Mouse (Mus musculus): ENCODE results near the gene Sez6. TPM values are rescaled to one million over a fixed set of nuclear protein-coding genes. Genes with fewer than 3 reads are reported as not detected.

Sez6 gene
- polyA plus RNA-seq, 1 experiment from 2014 or later, result 0.80 TPM

DNA sequence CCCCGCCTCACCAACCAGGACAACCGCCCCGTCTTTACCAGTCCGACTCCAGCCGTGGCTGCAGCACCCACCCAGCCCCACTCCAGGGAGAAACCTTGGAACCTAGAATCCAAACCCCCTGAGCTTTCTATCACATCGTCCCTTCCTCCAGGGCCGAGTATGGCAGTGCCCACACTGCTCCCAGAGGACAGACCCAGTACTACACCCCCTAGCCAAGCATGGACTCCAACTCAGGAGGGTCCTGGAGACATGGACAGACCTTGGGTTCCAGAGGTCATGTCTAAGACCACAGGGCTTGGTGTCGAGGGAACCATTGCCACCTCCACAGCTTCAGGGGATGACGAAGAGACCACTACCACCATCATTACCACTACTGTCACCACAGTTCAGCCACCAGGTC is 23.1 kb downstream of the Sez6 start:
- H3K4me1 ChIP-seq (replicated peaks; ENCODE audit: control insufficient read depth, insufficient read depth, low read length), result no peaks in the 10 kb centered on the region
- 44% methylated on average over 9 of the region's 9 CpGs for WGBS
- peaks cover 8% of the 10 kb centered on the region; the same call in 1 of the 2 replicates for H3K27me3 ChIP-seq (replicated peaks; ENCODE audit: control insufficient read depth, insufficient read depth, low read length)
- no peak overlapping the region for H3K27ac ChIP-seq (ENCODE audit: low read depth, low read length)
- ATAC-seq, result no peak
- no peaks in the 10 kb centered on the region for H3K9me3 ChIP-seq (ENCODE audit: control insufficient read depth)
- no peak overlapping the region for H3K4me2 ChIP-seq (replicated peaks; ENCODE audit: low read depth)
- H3K4me3 ChIP-seq (ENCODE audit: low read depth, low read length), result no peak overlapping the region
- no peaks in the 10 kb centered on the region for H3K36me3 ChIP-seq (ENCODE audit: control insufficient read depth, insufficient read depth)
- peak; percentile 79 for TF ChIP-seq CTCF (IDR thresholded peaks at IDR 0.05; ENCODE audit: low read depth)
- H3K9ac ChIP-seq (ENCODE audit: low read depth, low read length), result no peak overlapping the region

DNA sequence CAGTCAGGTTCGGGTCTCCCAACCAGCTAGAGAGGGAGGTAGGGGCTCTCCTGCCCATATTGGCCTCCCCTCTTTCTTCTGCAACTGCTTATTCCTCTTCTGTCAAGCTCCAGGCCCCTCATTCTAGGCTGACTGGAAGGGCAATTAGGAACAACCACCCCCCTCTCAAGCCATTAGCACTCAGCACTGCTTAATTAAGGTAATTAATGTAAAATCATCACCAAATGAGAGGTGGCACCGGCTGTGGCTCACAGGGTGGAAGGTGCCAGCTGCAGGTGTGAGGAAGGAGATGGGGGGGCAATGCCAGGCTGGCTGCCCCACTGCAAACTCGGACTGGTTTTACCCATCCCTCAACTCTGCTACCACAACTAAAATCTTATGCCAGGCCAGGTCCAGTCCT is 25.8 kb downstream of the Sez6 start:
- WGBS, result 67% methylated on average over 3 of the region's 3 CpGs
- Histone ChIP-seq H3K4me3 (ENCODE audit: low read depth, low read length) (no peak overlapping the region), H3K4me2 (replicated peaks; ENCODE audit: low read depth) (no peak overlapping the region), H3K27me3 (replicated peaks; ENCODE audit: control insufficient read depth, insufficient read depth, low read length) (peaks cover under 1% of the 10 kb centered on the region; the same call in 1 of the 2 replicates), H3K27ac (ENCODE audit: low read depth, low read length) (no peak overlapping the region), H3K9me3 (ENCODE audit: control insufficient read depth) (no peaks in the 10 kb centered on the region), H3K4me1 (replicated peaks; ENCODE audit: control insufficient read depth, insufficient read depth, low read length) (no peaks in the 10 kb centered on the region), H3K36me3 (ENCODE audit: control insufficient read depth, insufficient read depth) (no peaks in the 10 kb centered on the region), H3K9ac (ENCODE audit: low read depth, low read length) (no peak overlapping the region)
- TF ChIP-seq CTCF (IDR thresholded peaks at IDR 0.05; ENCODE audit: low read depth), result no peak
- ATAC-seq, result no peak

DNA sequence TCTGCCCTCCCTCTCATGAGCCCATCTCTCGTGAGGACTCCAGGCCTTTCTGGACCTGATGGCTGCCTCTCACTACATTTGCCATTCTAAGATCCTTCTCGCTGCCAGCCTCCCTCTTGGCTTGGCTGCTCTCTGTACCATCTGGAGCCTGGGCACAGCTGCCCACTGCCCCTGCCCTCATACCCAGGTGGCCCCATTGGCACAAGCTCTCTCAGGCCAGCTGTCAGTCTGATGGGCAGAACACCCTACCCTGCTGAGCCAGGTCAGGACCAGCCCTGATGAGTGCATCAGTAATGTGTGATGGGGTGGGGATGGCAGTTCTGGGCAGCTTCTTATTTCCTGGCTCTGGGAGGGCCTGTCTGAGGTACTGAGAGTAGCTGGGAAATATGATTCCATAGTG is 27.7 kb downstream of the Sez6 start:
- H3K9ac ChIP-seq (ENCODE audit: low read depth, low read length), result no peak overlapping the region
- TF ChIP-seq CTCF (IDR thresholded peaks at IDR 0.05; ENCODE audit: low read depth), result no peak
- no peak overlapping the region for H3K27ac ChIP-seq (ENCODE audit: low read depth, low read length)
- no peaks in the 10 kb centered on the region for H3K36me3 ChIP-seq (ENCODE audit: control insufficient read depth, insufficient read depth)
- H3K9me3 ChIP-seq (ENCODE audit: control insufficient read depth), result no peaks in the 10 kb centered on the region
- H3K4me3 ChIP-seq (ENCODE audit: low read depth, low read length), result no peak overlapping the region
- H3K4me2 ChIP-seq (replicated peaks; ENCODE audit: low read depth), result no peak overlapping the region
- 89% methylated on average over 2 of the region's 2 CpGs for WGBS
- H3K4me1 ChIP-seq (replicated peaks; ENCODE audit: control insufficient read depth, insufficient read depth, low read length), result no peaks in the 10 kb centered on the region
- ATAC-seq, result no peak
- no peaks in the 10 kb centered on the region for H3K27me3 ChIP-seq (replicated peaks; ENCODE audit: control insufficient read depth, insufficient read depth, low read length)

GRCm38 (mm10) chr11:77958932-77959331 is 28.3 kb downstream of the Sez6 start:
- H3K27me3 ChIP-seq (replicated peaks; ENCODE audit: control insufficient read depth, insufficient read depth, low read length), result no peaks in the 10 kb centered on the region
- no peak overlapping the region for H3K9ac ChIP-seq (ENCODE audit: low read depth, low read length)
- 63% methylated on average over 9 of the region's 9 CpGs for WGBS
- ATAC-seq, result no peak
- no peaks in the 10 kb centered on the region for H3K9me3 ChIP-seq (ENCODE audit: control insufficient read depth)
- H3K4me3 ChIP-seq (ENCODE audit: low read depth, low read length), result no peak overlapping the region
- H3K4me2 ChIP-seq (replicated peaks; ENCODE audit: low read depth), result no peak overlapping the region
- H3K36me3 ChIP-seq (ENCODE audit: control insufficient read depth, insufficient read depth), result no peaks in the 10 kb centered on the region
- no peak overlapping the region for H3K27ac ChIP-seq (ENCODE audit: low read depth, low read length)
- H3K4me1 ChIP-seq (replicated peaks; ENCODE audit: control insufficient read depth, insufficient read depth, low read length), result no peaks in the 10 kb centered on the region
- no peak for TF ChIP-seq CTCF (IDR thresholded peaks at IDR 0.05; ENCODE audit: low read depth)

DNA sequence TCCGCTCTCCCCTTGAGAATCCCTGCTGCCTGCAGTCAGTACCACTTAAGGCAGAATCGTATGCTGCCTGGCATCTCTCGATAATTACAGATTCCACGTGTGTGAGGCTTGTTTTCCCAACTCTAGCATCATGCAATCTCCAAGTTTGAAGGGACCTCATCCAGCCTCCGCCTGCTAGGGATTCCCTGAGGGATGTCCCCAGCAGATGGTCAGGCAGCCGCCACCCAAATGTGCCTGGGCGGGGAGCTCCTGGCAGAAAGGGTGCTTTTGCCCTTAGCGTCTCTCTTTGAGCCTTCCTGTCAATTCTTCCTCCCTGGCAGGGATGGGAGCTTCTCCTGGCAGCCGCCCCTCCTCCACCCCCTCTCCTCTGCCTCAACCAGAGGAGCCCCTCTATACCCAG is 29.6 kb downstream of the Sez6 start:
- 53% methylated on average over 9 of the region's 9 CpGs for WGBS
- Histone ChIP-seq H3K9me3 (ENCODE audit: control insufficient read depth) (no peaks in the 10 kb centered on the region), H3K36me3 (ENCODE audit: control insufficient read depth, insufficient read depth) (no peaks in the 10 kb centered on the region), H3K27me3 (replicated peaks; ENCODE audit: control insufficient read depth, insufficient read depth, low read length) (no peaks in the 10 kb centered on the region), H3K4me3 (ENCODE audit: low read depth, low read length) (no peak overlapping the region), H3K4me2 (replicated peaks; ENCODE audit: low read depth) (no peak overlapping the region), H3K4me1 (replicated peaks; ENCODE audit: control insufficient read depth, insufficient read depth, low read length) (no peaks in the 10 kb centered on the region), H3K9ac (ENCODE audit: low read depth, low read length) (no peak overlapping the region), H3K27ac (ENCODE audit: low read depth, low read length) (no peak overlapping the region)
- TF ChIP-seq CTCF (IDR thresholded peaks at IDR 0.05; ENCODE audit: low read depth), result no peak
- no peak for ATAC-seq

GRCm38 (mm10) chr11:77960898-77961297 is 30.3 kb downstream of the Sez6 start:
- Histone ChIP-seq H3K9me3 (ENCODE audit: control insufficient read depth) (no peaks in the 10 kb centered on the region), H3K4me2 (replicated peaks; ENCODE audit: low read depth) (no peak overlapping the region), H3K9ac (ENCODE audit: low read depth, low read length) (no peak overlapping the region), H3K27ac (ENCODE audit: low read depth, low read length) (no peak overlapping the region), H3K27me3 (replicated peaks; ENCODE audit: control insufficient read depth, insufficient read depth, low read length) (no peaks in the 10 kb centered on the region), H3K4me1 (replicated peaks; ENCODE audit: control insufficient read depth, insufficient read depth, low read length) (no peaks in the 10 kb centered on the region), H3K4me3 (ENCODE audit: low read depth, low read length) (no peak overlapping the region), H3K36me3 (ENCODE audit: control insufficient read depth, insufficient read depth) (no peaks in the 10 kb centered on the region)
- WGBS, result 22% methylated on average over 5 of the region's 5 CpGs
- TF ChIP-seq CTCF (IDR thresholded peaks at IDR 0.05; ENCODE audit: low read depth), result no peak
- 0 out of 2 replicates have a peak, but pooled peaks have one; percentile 23 for ATAC-seq

DNA sequence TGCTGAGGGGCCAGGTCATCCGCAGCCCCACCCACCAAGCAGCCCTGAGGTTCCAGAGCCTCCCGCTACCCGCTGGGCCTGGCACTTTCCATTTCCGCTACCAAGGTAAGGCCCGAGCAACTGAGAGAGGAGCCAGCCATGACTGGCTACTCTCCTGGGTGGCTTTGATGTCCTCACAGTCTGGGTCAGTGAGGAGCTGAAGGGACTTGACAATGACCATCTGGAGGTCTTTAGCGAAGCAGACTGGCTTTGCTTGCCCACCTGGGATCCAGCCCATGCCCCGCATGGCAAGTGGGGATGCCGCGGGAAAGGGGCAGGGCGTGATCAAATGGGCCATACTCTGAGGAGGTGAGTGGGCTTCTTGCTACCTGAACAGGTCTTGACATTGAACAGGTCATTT is 32.3 kb downstream of the Sez6 start:
- no peak overlapping the region for H3K9ac ChIP-seq (ENCODE audit: low read depth, low read length)
- H3K36me3 ChIP-seq (ENCODE audit: control insufficient read depth, insufficient read depth), result no peaks in the 10 kb centered on the region
- WGBS, result 91% methylated on average over 10 of the region's 10 CpGs
- H3K27ac ChIP-seq (ENCODE audit: low read depth, low read length), result no peak overlapping the region
- H3K27me3 ChIP-seq (replicated peaks; ENCODE audit: control insufficient read depth, insufficient read depth, low read length), result no peaks in the 10 kb centered on the region
- no peaks in the 10 kb centered on the region for H3K9me3 ChIP-seq (ENCODE audit: control insufficient read depth)
- H3K4me3 ChIP-seq (ENCODE audit: low read depth, low read length), result no peak overlapping the region
- ATAC-seq, result no peak
- H3K4me1 ChIP-seq (replicated peaks; ENCODE audit: control insufficient read depth, insufficient read depth, low read length), result no peaks in the 10 kb centered on the region
- no peak for TF ChIP-seq CTCF (IDR thresholded peaks at IDR 0.05; ENCODE audit: low read depth)
- no peak overlapping the region for H3K4me2 ChIP-seq (replicated peaks; ENCODE audit: low read depth)
